Mouse (Mus musculus): ENCODE measurements at regions not wholly inside any gene's neighbourhood (a gene's known extent, or its start where the extent isn't known, plus 50 kb on each side); places are given as distances from the start of the nearest gene placed in this dataset.

GRCm38 (mm10) chr14:103764047-103764446, 80.2 kb downstream of the Ednrb start:
- peak overlapping the region; percentile 54; the same call in 1 of the 2 replicates for H3K27ac ChIP-seq (ENCODE audit: low read depth, low read length)
- no peak for TF ChIP-seq CTCF (IDR thresholded peaks at IDR 0.05; ENCODE audit: low read depth)
- DNase-seq, result peak; percentile 77
- H3K36me3 ChIP-seq (ENCODE audit: insufficient read depth), result no peaks in the 10 kb centered on the region
- H3K9me3 ChIP-seq (ENCODE audit: low read length), result no peaks in the 10 kb centered on the region
- H3K4me1 ChIP-seq (ENCODE audit: insufficient read depth), result 0 out of 2 replicates have a peak, but pooled peaks cover 3% of the 10 kb centered on the region
- no peak overlapping the region for H3K4me2 ChIP-seq (ENCODE audit: low read depth)
- no peaks in the 10 kb centered on the region for H3K27me3 ChIP-seq (ENCODE audit: insufficient read depth, low read length)
- H3K9ac ChIP-seq, result no peak overlapping the region
- peak; percentile 94 for ATAC-seq
- 6% methylated on average over 2 of the region's 2 CpGs for WGBS
- no peak overlapping the region for H3K4me3 ChIP-seq (ENCODE audit: low read depth, low read length)

- no peaks in the 10 kb centered on the region for H3K36me3 ChIP-seq (ENCODE audit: insufficient read depth)
Observed at GRCm38 (mm10) chr14:103763216-103764031, 80.8 kb downstream of the Ednrb start.

GRCm38 (mm10) chr14:103759443-103759842, 84.8 kb downstream of the Ednrb start:
- no peak overlapping the region for H3K9ac ChIP-seq
- ATAC-seq, result no peak
- no peak overlapping the region for H3K4me3 ChIP-seq (ENCODE audit: low read depth, low read length)
- H3K4me2 ChIP-seq (ENCODE audit: low read depth), result no peak overlapping the region
- H3K27me3 ChIP-seq (ENCODE audit: insufficient read depth, low read length), result no peaks in the 10 kb centered on the region
- H3K27ac ChIP-seq (ENCODE audit: low read depth, low read length), result no peak overlapping the region
- WGBS, result 87% methylated on average over 6 of the region's 6 CpGs
- no peaks in the 10 kb centered on the region for H3K4me1 ChIP-seq (ENCODE audit: insufficient read depth)
- no peaks in the 10 kb centered on the region for H3K9me3 ChIP-seq (ENCODE audit: low read length)
- no peak for TF ChIP-seq CTCF (IDR thresholded peaks at IDR 0.05; ENCODE audit: low read depth)
- H3K36me3 ChIP-seq (ENCODE audit: insufficient read depth), result no peaks in the 10 kb centered on the region
- no peak for DNase-seq

More at GRCm38 (mm10) chr14:103763216-103764031, 80.8 kb downstream of the Ednrb start:
- WGBS, result 16% methylated on average over 1 of the region's 1 CpGs
- ATAC-seq (peak; percentile 75), DNase-seq (no peak)
- no peak for TF ChIP-seq CTCF (IDR thresholded peaks at IDR 0.05; ENCODE audit: low read depth)
- Histone ChIP-seq H3K4me2 (ENCODE audit: low read depth) (no peak overlapping the region), H3K4me3 (ENCODE audit: low read depth, low read length) (no peak overlapping the region), H3K9me3 (ENCODE audit: low read length) (no peaks in the 10 kb centered on the region), H3K9ac (no peak overlapping the region), H3K4me1 (ENCODE audit: insufficient read depth) (0 out of 2 replicates have a peak, but pooled peaks cover 3% of the 10 kb centered on the region), H3K27ac (ENCODE audit: low read depth, low read length) (peak overlapping the region; percentile 54; the same call in 1 of the 2 replicates), H3K27me3 (ENCODE audit: insufficient read depth, low read length) (no peaks in the 10 kb centered on the region)
